Mouse (Mus musculus): Measurements from ENCODE around the gene Pbx2.

- TF ChIP-seq POLR2A (IDR thresholded peaks at IDR 0.05; ENCODE audit: borderline replicate concordance, extremely low read depth, low read depth, low read length) (no peak), CTCF (IDR thresholded peaks at IDR 0.05; ENCODE audit: insufficient read depth, low read length) (no peak)
Measured at GRCm38 (mm10) chr17:34561200-34561599, 29.9 kb upstream of the Pbx2 start.

Measured in lung, adult 2 months (tissue).